22 mouse cellular contexts compared by ENCODE assay signal in the genomic region with DNA sequence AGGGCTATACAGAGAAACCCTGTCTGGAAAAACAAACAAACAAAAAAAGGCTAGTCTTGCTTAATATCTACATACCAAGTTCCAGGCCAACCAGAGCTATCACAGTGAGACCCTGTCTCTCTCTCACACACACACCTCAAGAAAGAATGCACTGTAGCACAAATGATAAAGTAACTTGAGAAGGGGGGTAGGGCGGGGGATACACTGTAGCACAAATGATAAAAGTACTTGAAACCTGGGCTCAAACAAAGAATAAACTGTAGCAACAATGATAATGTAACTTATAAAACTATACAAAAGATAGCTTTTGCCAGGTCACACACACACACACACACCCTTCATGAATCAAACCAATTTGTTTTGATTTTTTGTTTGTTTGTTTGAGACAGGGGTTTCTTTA. TPM values are rescaled to one million over a fixed set of nuclear protein-coding genes. Genes with fewer than 3 reads are reported as not detected.
DNase-seq lines count a peak whose midpoint lies in the region; ATAC-seq and TF ChIP-seq lines count a peak whose summit lies in the region.
"Had no signal": no experiment of that assay in that cellular context is flagged by ENCODE, and none has a peak within 500 bp of the region (broad histone marks: within the 10 kb centered on the region; RNA-seq: fewer than 3 reads in every experiment).

No protein-coding gene starts in this region.

- no peak overlapping the region for H3K27ac ChIP-seq in liver, adult 2 months (replicated peaks; ENCODE audit: insufficient read depth, low read depth, low read length)
- H3K27ac ChIP-seq in liver, embryonic 12.5 days = no peak overlapping the region
- no peak overlapping the region for H3K27ac ChIP-seq in MEL (ENCODE audit: control insufficient read depth, low read depth, low read length)
- peak overlapping the region; percentile 37 for H3K27ac ChIP-seq in brown adipose tissue, adult 24 weeks (replicated peaks; ENCODE audit: low read depth, low read length)
- H3K27ac ChIP-seq in small intestine, adult 2 months (ENCODE audit: insufficient read depth, low read depth, low read length) = peak overlapping the region; percentile 67
- H3K27ac ChIP-seq: embryonic facial prominence, embryonic 13.5 days; gastrocnemius, adult 2 months; heart, embryonic 10.5 days; hindbrain, embryonic 14.5 days; kidney, embryonic 15.5 days; limb, embryonic 12.5 days; neural tube, embryonic 12.5 days; stomach, embryonic 15.5 days had no signal

- TF ChIP-seq EP300 in MEL (IDR thresholded peaks at IDR 0.05; ENCODE audit: low read depth in 1 of 2, low read length in 2 of 2) = peak; percentile 90 to 91

- no peak overlapping the region for H3K4me3 ChIP-seq in liver, adult 2 months (ENCODE audit: insufficient read depth, low read depth, low read length)
- no peak overlapping the region for H3K4me3 ChIP-seq in liver, embryonic 12.5 days
- H3K4me3 ChIP-seq in MEL (ENCODE audit: control insufficient read depth in 1 of 2, insufficient read depth in 1 of 2, low read depth in 2 of 2, low read length in 2 of 2) = no peak overlapping the region
- no peak overlapping the region for H3K4me3 ChIP-seq in brown adipose tissue, adult 24 weeks (ENCODE audit: insufficient read depth, low read depth, low read length)
- no peak overlapping the region for H3K4me3 ChIP-seq in small intestine, adult 2 months (ENCODE audit: low read depth, low read length)
- H3K4me3 ChIP-seq in lung, adult 2 months (replicated peaks; ENCODE audit: extremely low read depth, low read depth, low read length) = no peak overlapping the region
- H3K4me3 ChIP-seq: embryonic facial prominence, embryonic 13.5 days; gastrocnemius, adult 2 months; heart, embryonic 10.5 days; kidney, embryonic 15.5 days; limb, embryonic 12.5 days; neural tube, embryonic 12.5 days; stomach, embryonic 15.5 days had no signal

- no peak for TF ChIP-seq CTCF in liver, adult 2 months (IDR thresholded peaks at IDR 0.05; ENCODE audit: low read depth, low read length)
- TF ChIP-seq CTCF in MEL (IDR thresholded peaks at IDR 0.05 in 2 of 3, conservative IDR thresholded peaks at IDR 0.05 in 1 of 3; ENCODE audit: control insufficient read depth in 1 of 3, insufficient read depth in 1 of 3, low read depth in 2 of 3, low read length in 3 of 3, poor library complexity in 1 of 3, severe bottlenecking in 1 of 3) = no peak
- no peak for TF ChIP-seq CTCF in small intestine, adult 2 months (IDR thresholded peaks at IDR 0.05; ENCODE audit: extremely low read depth, insufficient read length, insufficient replicate concordance, low read depth, low read length)
- TF ChIP-seq CTCF in lung, adult 2 months (IDR thresholded peaks at IDR 0.05; ENCODE audit: insufficient read depth, low read length) = no peak

- DNase-seq in liver, adult 2 months (ENCODE audit: extremely low read depth, low read depth, low spot score) = peak; percentile 23
- peak; percentile 84 for DNase-seq in MEL (ENCODE audit: low read depth, low spot score)
- DNase-seq in lung, adult 2 months = no peak
- no peak for DNase-seq in layer of hippocampus, adult 9-10 months (ENCODE audit: low spot score)
- DNase-seq: adrenal gland, postnatal 10 days; cerebellum, adult 11 months; cerebellum, postnatal 10 days; gastrocnemius, adult 2 months; lung, adult 18-20 months; right cerebral cortex, adult 18-20 months; spleen, adult 18-20 months had no signal

- peaks cover 5% of the 10 kb centered on the region; the same call in 1 of the 2 replicates for H3K79me2 ChIP-seq in liver, adult 2 months (ENCODE audit: control insufficient read depth, insufficient read depth, low read length)
- peaks cover 18% of the 10 kb centered on the region for H3K79me2 ChIP-seq in MEL (ENCODE audit: control insufficient read depth, insufficient read depth, low read length, poor library complexity)

- WGBS in liver, adult 2 months = 100% methylated on average over 1 of the region's 1 CpGs
- 18% methylated on average over 1 of the region's 1 CpGs for WGBS in liver, embryonic 12.5 days (ENCODE audit: insufficient replicate concordance)
- WGBS in small intestine, adult 2 months = 41% methylated on average over 1 of the region's 1 CpGs
- WGBS in lung, adult 2 months = 49% methylated on average over 1 of the region's 1 CpGs

- TF ChIP-seq RAD21 in MEL (IDR thresholded peaks at IDR 0.05; ENCODE audit: low read depth, low read length) = no peak

- H3K27me3 ChIP-seq in liver, adult 2 months (ENCODE audit: control insufficient read depth, insufficient read depth, low read length) = no peaks in the 10 kb centered on the region
- peaks cover 7% of the 10 kb centered on the region; the same call in 1 of the 2 replicates for H3K27me3 ChIP-seq in liver, embryonic 12.5 days (replicated peaks)
- H3K27me3 ChIP-seq in MEL (ENCODE audit: control insufficient read depth in 1 of 2, insufficient read depth in 2 of 2, low read length in 2 of 2) = no peaks in the 10 kb centered on the region
- H3K27me3 ChIP-seq in small intestine, adult 2 months (ENCODE audit: control insufficient read depth, insufficient read depth, low read length) = no peaks in the 10 kb centered on the region
- H3K27me3 ChIP-seq: neural tube, embryonic 12.5 days; stomach, embryonic 15.5 days had no signal

- H3K4me2 ChIP-seq in liver, embryonic 12.5 days = no peak overlapping the region
- H3K4me2 ChIP-seq: embryonic facial prominence, embryonic 13.5 days; hindbrain, embryonic 14.5 days; kidney, embryonic 15.5 days; limb, embryonic 12.5 days; neural tube, embryonic 12.5 days; stomach, embryonic 15.5 days had no signal

- no peak overlapping the region for H3K9ac ChIP-seq in liver, adult 2 months (ENCODE audit: low read depth, low read length)
- H3K9ac ChIP-seq in liver, embryonic 12.5 days = no peak overlapping the region
- no peak overlapping the region for H3K9ac ChIP-seq in MEL (ENCODE audit: control insufficient read depth, low read depth, low read length, poor library complexity, severe bottlenecking)
- H3K9ac ChIP-seq: embryonic facial prominence, embryonic 13.5 days; hindbrain, embryonic 14.5 days; kidney, embryonic 15.5 days; limb, embryonic 12.5 days; neural tube, embryonic 12.5 days; stomach, embryonic 15.5 days had no signal

- no peak for ATAC-seq in liver, embryonic 12.5 days

- no peaks in the 10 kb centered on the region; the same call in 1 of the 2 replicates for H3K36me3 ChIP-seq in liver, adult 2 months (ENCODE audit: control insufficient read depth, insufficient read depth, low read length)
- H3K36me3 ChIP-seq in liver, embryonic 12.5 days = no peaks in the 10 kb centered on the region
- H3K36me3 ChIP-seq in MEL (ENCODE audit: control insufficient read depth in 1 of 2, insufficient read depth in 2 of 2, low read length in 2 of 2) = peaks cover 0 to 23% of the 10 kb centered on the region in 2 experiments; a peak in 2 of 4 replicates
- no peaks in the 10 kb centered on the region for H3K36me3 ChIP-seq in small intestine, adult 2 months (ENCODE audit: control insufficient read depth, insufficient read depth, low read length)
- H3K36me3 ChIP-seq: embryonic facial prominence, embryonic 13.5 days; G1E; heart, embryonic 10.5 days; kidney, embryonic 15.5 days; limb, embryonic 12.5 days; neural tube, embryonic 12.5 days; stomach, embryonic 15.5 days had no signal

- TF ChIP-seq POLR2A in liver, adult 2 months (IDR thresholded peaks at IDR 0.05; ENCODE audit: extremely low read depth, insufficient read depth, low read length) = no peak
- no peak for TF ChIP-seq POLR2A in MEL (IDR thresholded peaks at IDR 0.05; ENCODE audit: control insufficient read depth in 1 of 2, insufficient read depth in 1 of 2, low read depth in 1 of 2, low read length in 2 of 2, poor library complexity in 1 of 2)
- TF ChIP-seq POLR2A in small intestine, adult 2 months (IDR thresholded peaks at IDR 0.05; ENCODE audit: low read depth, low read length) = no peak
- TF ChIP-seq POLR2A in lung, adult 2 months (IDR thresholded peaks at IDR 0.05; ENCODE audit: borderline replicate concordance, extremely low read depth, low read depth, low read length) = no peak

- H3K9me3 ChIP-seq in liver, embryonic 12.5 days (replicated peaks) = no peaks in the 10 kb centered on the region
- H3K9me3 ChIP-seq in MEL (replicated peaks; ENCODE audit: insufficient read depth, low read length) = no peaks in the 10 kb centered on the region
- H3K9me3 ChIP-seq: embryonic facial prominence, embryonic 13.5 days; G1E; heart, embryonic 10.5 days; kidney, embryonic 15.5 days; limb, embryonic 12.5 days; neural tube, embryonic 12.5 days; stomach, embryonic 15.5 days had no signal

- H3K4me1 ChIP-seq in liver, adult 2 months (ENCODE audit: control insufficient read depth, insufficient read depth, low read length) = peaks cover 2% of the 10 kb centered on the region; the same call in 1 of the 2 replicates
- H3K4me1 ChIP-seq in liver, embryonic 12.5 days = peaks cover 10% of the 10 kb centered on the region
- peaks cover 6 to 13% of the 10 kb centered on the region in 2 experiments for H3K4me1 ChIP-seq in MEL (ENCODE audit: control insufficient read depth in 1 of 2, insufficient read depth in 2 of 2, low read length in 2 of 2)
- no peaks in the 10 kb centered on the region for H3K4me1 ChIP-seq in brown adipose tissue, adult 24 weeks (ENCODE audit: control insufficient read depth, insufficient read depth, insufficient read length, low read length)
- no peaks in the 10 kb centered on the region for H3K4me1 ChIP-seq in small intestine, adult 2 months (ENCODE audit: control insufficient read depth, insufficient read depth, insufficient read length, low read length)
- 0 out of 2 replicates have a peak, but pooled peaks cover 2% of the 10 kb centered on the region for H3K4me1 ChIP-seq in lung, adult 2 months (ENCODE audit: control insufficient read depth, insufficient read depth, low read length)
- H3K4me1 ChIP-seq: embryonic facial prominence, embryonic 13.5 days; heart, embryonic 10.5 days; limb, embryonic 12.5 days; neural tube, embryonic 12.5 days; stomach, embryonic 15.5 days had no signal

RNA-seq across cellular contexts. Expression of a gene that starts 2.3 kb away (rescaled TPM):
- total RNA-seq in liver, adult 2 months (2014; rRNA removed) = 18.0 and 20.0 TPM in 2 replicates
- 3.1 and 3.5 TPM in 2 replicates for polyA plus RNA-seq in liver, adult 2 months (2012; rRNA removed)
- 11.1 and 13.0 TPM in 2 replicates for polyA plus RNA-seq in liver, embryonic 12.5 days (2016; fragmentation: Nextera tagmentation; extraction: Ambion mirVana)
- total RNA-seq in MEL (2012; rRNA removed) = 22.4 and 24.3 TPM in 2 replicates
- polyA plus RNA-seq in MEL (2012; ENCODE audit: insufficient read depth in 1 of 2, insufficient read length in 2 of 2, low read depth in 1 of 2, low replicate concordance in 2 of 2, missing spikeins in 1 of 2) = 100 to 1,000 TPM in 1 of 2 experiments, 10 to 100 TPM in 1; 28.8 to 115 TPM
- polyA plus RNA-seq in brown adipose tissue, adult 24 weeks (2012; ENCODE audit: insufficient read depth, insufficient read length, missing spikeins) = 24.7 and 25.5 TPM in 2 replicates
- polyA plus RNA-seq in small intestine, adult 2 months (2012; rRNA removed) = 0.36 and 0.85 TPM in 2 replicates
- 2.7 and 4.9 TPM in 2 replicates for polyA plus RNA-seq in lung, adult 2 months (2012; rRNA removed)

RNA-seq across cellular contexts. Expression of a gene that starts 56.7 kb away (rescaled TPM):
- 33.8 and 43.1 TPM in 2 replicates for total RNA-seq in liver, adult 2 months (2014; rRNA removed)
- 7.2 and 9.6 TPM in 2 replicates for polyA plus RNA-seq in liver, adult 2 months (2012; rRNA removed)
- 18.4 and 19.0 TPM in 2 replicates for polyA plus RNA-seq in liver, embryonic 12.5 days (2016; fragmentation: Nextera tagmentation; extraction: Ambion mirVana)
- 14.8 and 15.6 TPM in 2 replicates for total RNA-seq in MEL (2012; rRNA removed)
- polyA plus RNA-seq in MEL (2012; ENCODE audit: insufficient read depth in 1 of 2, insufficient read length in 2 of 2, low read depth in 1 of 2, low replicate concordance in 2 of 2, missing spikeins in 1 of 2) = 10 to 100 TPM in 1 of 2 experiments, not detected in 1; 19.1 TPM
- polyA plus RNA-seq in brown adipose tissue, adult 24 weeks (2012; ENCODE audit: insufficient read depth, insufficient read length, missing spikeins) = 135 and 150 TPM in 2 replicates
- 6.1 and 8.3 TPM in 2 replicates for polyA plus RNA-seq in small intestine, adult 2 months (2012; rRNA removed)
- polyA plus RNA-seq in lung, adult 2 months (2012; rRNA removed) = 11.5 and 15.6 TPM in 2 replicates

Comparison
In these comparisons a context has a peak if more than half of its experiments do, and no peak if none do; other contexts are left out.
1. DNase-seq: peak in liver, adult 2 months (single experiment) and MEL (single experiment); none in lung, adult 2 months (single experiment) and layer of hippocampus, adult 9-10 months (single experiment).
2. H3K27ac ChIP-seq: peak in brown adipose tissue, adult 24 weeks (single experiment) and small intestine, adult 2 months (single experiment); none in liver, adult 2 months (single experiment), liver, embryonic 12.5 days (single experiment) and MEL (single experiment).